Mouse (Mus musculus) midbrain, embryonic 10.5 days (tissue): ENCODE results near the gene Pex19. TPM values are rescaled to one million over a fixed set of nuclear protein-coding genes. Genes with fewer than 3 reads are reported as not detected.

Experiments
- DNase-seq: peaks from one replicate; pipeline ENCODE4 v3.0.0-alpha.2; 2017; ENCODE audit warnings: low spot score
- H3K27ac ChIP-seq: fragments of 300-500 bp; sonication (generic); replicated peaks from 2 replicates; pipeline ENCODE4 v1.5.1; 2016; ENCODE audit warnings: mild to moderate bottlenecking
- H3K27me3 ChIP-seq: fragments of 300-500 bp; sonication (generic); 2 replicates; pipeline ENCODE4 v1.6.1; 2016; ENCODE audit warnings: low read depth, mild to moderate bottlenecking; ENCODE audit not compliant: poor library complexity, severe bottlenecking
- H3K36me3 ChIP-seq: fragments of 300-500 bp; sonication (generic); 2 replicates; pipeline ENCODE4 v1.6.1; 2016; ENCODE audit warnings: mild to moderate bottlenecking, moderate library complexity
- H3K4me1 ChIP-seq: fragments of 300-500 bp; sonication (generic); 2 replicates; pipeline ENCODE4 v1.6.1; 2016
- H3K4me3 ChIP-seq: fragments of 300-500 bp; sonication (generic); 2 replicates; pipeline ENCODE4 v1.5.1; 2016; ENCODE audit warnings: mild to moderate bottlenecking, moderate library complexity
- H3K9me3 ChIP-seq: fragments of 300-500 bp; sonication (generic); replicated peaks from 2 replicates; pipeline ENCODE4 v1.6.1; 2016; ENCODE audit warnings: mild to moderate bottlenecking
- WGBS: fragments of 180-500 bp; shearing (Covaris S2); methylation state at CpG from one replicate; pipeline ENCODE4 v1.1.7; 2016; 5-methylcytosine and 5-hydroxymethylcytosine counted together
- polyA plus RNA-seq: library from polyadenylated mRNA; unstranded; fragments of >200 nt; fragmentation: Nextera tagmentation; extraction: Ambion mirVana; gene quantifications from 2 replicates; pipeline ENCODE4 v1.2.1, GENCODE M21; 2016

The Pex19 gene
- polyA plus RNA-seq, result 166 and 175 TPM in 2 replicates

DNA sequence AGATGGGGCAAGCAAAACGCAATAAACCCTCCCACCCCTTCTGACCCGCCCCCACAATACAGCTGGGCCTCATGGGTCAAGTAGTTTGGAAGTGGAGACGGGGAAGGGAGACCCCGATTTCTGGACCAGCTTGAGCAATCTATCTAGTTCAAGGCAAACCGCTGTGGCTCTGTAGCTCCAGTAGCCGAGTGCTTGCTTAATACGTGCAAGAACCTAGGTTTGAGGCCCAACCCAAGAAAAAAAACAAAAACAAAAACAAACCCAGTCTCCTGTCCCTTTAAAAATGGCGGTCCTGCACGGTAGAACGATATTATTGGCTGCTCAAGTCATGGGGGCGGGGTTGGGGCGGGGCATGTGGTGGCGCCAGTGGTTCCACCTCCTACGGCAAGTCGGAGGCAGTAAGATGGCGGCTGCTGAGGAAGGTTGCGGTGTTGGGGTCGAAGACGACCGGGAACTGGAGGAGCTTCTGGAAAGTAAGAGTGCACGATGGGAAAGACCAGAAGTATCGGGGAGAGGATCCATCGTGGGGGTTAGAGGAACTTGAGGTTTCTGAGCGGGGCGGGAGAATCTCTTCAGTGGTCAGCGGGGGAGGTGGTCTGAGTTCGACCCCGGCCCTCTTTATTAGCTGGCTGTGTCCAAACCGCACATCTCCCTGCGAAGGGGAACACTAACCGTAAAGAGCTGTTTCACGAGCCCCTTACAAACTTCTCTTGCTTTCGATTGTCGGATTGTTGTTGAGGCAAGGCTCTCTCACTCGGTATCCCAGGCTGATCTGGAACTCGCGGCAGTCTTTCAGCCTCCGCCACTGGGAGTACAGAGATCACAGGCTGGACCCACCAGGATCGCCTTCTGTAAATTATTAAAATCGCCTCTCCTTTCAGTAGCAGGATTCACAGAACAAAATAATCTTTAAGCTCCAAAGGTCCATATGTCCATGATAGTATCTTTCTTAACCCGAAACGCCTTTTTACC is at the start of gene Pex19:
Gene Pex19 (plus strand): TSS at position 380 of the 972 bp plus-strand sequence.
- under 1% methylated on average over 42 of the region's 42 CpGs for WGBS
- Histone ChIP-seq H3K36me3 (peaks cover 55% of the 10 kb centered on the region), H3K4me1 (peaks cover 14% of the 10 kb centered on the region), H3K9me3 (no peaks in the 10 kb centered on the region), H3K27me3 (no peaks in the 10 kb centered on the region), H3K4me3 (peak within 1 kb of the TSS; percentile 87), H3K27ac (peak within 1 kb of the TSS; percentile 91)
- DNase-seq, result peak; percentile 92

DNA sequence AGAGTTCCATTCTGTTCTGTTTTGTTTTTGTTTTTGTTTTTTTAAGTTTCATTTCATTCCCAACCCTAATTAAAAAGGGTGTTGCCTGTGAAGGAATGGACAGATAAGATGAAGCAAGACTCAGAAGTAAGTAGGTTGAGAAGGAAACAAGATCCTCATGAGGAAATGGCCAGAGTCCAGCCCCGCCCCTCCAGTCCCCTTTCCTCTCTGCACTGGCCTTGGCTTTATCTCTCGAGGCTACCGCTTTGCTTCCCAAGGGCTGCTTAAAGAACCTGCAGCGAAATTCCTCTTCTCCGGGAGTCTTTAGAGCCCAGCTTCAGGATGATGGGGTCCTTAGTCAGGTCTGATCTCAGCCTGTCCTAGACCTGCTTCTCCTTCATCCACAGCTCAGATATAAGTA is 48.6 kb upstream of the Pex19 start:
- DNase-seq, result no peak
- peaks cover 12% of the 10 kb centered on the region for H3K4me1 ChIP-seq
- no peaks in the 10 kb centered on the region for H3K9me3 ChIP-seq
- no peak overlapping the region for H3K4me3 ChIP-seq
- no peak overlapping the region for H3K27ac ChIP-seq
- WGBS, result 79% methylated on average over 5 of the region's 5 CpGs
- H3K36me3 ChIP-seq, result peaks cover 80% of the 10 kb centered on the region
- H3K27me3 ChIP-seq, result no peaks in the 10 kb centered on the region

DNA sequence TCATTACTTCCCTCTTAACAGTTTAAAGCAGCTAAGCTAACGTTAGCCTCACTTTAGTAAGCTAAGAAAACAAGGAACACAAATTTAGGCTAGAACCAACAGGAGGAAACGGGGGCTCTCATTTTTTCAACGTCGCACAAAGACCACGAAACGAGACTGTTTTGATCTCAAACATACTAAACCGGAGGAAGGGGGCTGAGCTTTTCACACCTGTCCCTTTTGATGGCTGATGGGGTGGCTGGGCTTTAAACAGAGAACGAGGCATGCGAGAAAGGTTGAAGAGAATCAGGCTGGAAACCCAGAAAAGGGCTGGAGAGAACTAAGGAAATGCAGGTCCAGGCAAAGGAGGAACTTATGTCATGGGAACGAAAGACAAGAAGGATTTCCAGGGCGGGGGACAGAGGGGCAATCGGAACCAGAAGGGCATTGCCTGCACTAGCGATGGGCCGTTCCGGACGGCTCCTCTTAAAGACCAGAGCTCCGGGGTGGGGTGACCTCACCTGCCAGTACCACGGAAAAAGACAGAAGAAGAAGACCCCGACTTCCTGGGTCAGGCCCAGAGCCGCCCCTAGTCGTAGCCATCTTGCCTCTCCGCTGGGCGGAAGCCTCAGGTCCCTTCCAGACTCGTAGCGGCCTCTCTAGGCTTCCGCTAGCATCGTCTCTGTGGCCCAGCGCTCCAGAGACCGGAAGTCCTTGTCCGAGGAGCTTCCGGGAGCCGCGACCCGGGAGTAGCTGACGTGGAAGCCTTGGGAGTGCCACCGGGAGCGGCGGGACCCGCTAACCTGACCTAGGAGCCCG is 44.3 kb upstream of the Pex19 start, which contains the start of the genes Copa and Ncstn:
Gene Copa (plus strand): TSS at position 429 of the 798 bp plus-strand sequence.
Gene Ncstn (minus strand): TSS at position 695 of the 798 bp plus-strand sequence.
- Histone ChIP-seq H3K27ac (peak within 1 kb of the TSS; percentile 94), H3K9me3 (no peaks in the 10 kb centered on the region), H3K4me3 (peak within 1 kb of the TSS; percentile 83), H3K27me3 (no peaks in the 10 kb centered on the region), H3K4me1 (peaks cover 30% of the 10 kb centered on the region), H3K36me3 (peaks cover 37% of the 10 kb centered on the region)
- under 1% methylated on average over 40 of the region's 40 CpGs for WGBS
- DNase-seq, result peak; percentile 95

DNA sequence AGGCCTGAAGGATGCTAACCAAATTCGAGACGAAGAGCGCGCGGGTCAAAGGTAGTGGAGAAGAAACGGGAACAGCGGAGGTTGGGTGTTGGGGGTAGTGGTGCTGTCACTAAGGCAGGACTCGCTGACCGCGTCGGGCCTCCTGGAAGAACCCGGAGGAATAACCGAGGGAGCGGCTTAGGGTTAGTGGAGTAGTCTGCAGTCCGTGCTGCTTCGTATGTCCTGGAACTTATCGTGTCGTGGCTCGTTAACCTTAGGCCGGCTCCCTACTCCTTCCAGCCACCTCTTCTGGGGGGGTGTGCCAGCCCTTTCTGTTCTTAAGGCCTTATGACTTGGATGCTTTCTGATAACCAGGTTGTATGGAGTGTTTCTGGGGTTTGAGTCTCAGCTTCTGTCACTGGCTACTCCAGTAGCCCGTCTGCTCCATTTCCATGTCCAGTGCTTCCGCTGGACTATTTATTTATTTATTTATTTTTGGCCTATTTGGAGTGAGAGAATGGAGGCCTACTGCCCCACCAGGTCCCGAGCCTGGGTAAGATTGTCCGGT is 43.6 kb upstream of the Pex19 start:
- peaks cover 31% of the 10 kb centered on the region for H3K36me3 ChIP-seq
- peaks cover 30% of the 10 kb centered on the region for H3K4me1 ChIP-seq
- H3K9me3 ChIP-seq, result no peaks in the 10 kb centered on the region
- peak overlapping the region; percentile 94 for H3K27ac ChIP-seq
- H3K4me3 ChIP-seq, result peak overlapping the region; percentile 83
- 4% methylated on average over 24 of the region's 24 CpGs for WGBS
- no peaks in the 10 kb centered on the region for H3K27me3 ChIP-seq
- no peak for DNase-seq

DNA sequence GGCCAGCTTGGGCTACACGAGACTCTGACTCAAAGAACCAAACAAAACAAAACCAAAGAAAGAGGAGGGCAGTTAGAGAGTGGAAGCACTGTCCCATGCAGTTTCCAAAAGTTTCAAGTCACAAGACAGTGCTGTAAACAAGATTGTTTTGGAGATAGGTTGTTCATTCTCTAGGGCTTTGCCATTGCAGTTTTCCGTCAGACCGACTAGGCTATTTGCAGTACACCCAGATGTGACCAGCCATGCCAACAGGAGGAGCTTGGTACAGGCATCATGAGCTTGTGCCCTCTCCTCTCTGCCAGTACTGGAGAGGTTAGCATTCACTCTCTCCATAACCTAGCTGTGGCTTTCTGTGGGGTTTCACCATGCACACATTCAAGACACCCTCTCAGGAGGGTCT is 33.0 kb upstream of the Pex19 start:
- peaks cover 14% of the 10 kb centered on the region for H3K4me1 ChIP-seq
- H3K36me3 ChIP-seq, result peaks cover 96% of the 10 kb centered on the region
- H3K4me3 ChIP-seq, result no peak overlapping the region
- H3K9me3 ChIP-seq, result no peaks in the 10 kb centered on the region
- H3K27ac ChIP-seq, result no peak overlapping the region
- H3K27me3 ChIP-seq, result no peaks in the 10 kb centered on the region
- WGBS, result 78% methylated on average over 3 of the region's 3 CpGs
- DNase-seq, result no peak

DNA sequence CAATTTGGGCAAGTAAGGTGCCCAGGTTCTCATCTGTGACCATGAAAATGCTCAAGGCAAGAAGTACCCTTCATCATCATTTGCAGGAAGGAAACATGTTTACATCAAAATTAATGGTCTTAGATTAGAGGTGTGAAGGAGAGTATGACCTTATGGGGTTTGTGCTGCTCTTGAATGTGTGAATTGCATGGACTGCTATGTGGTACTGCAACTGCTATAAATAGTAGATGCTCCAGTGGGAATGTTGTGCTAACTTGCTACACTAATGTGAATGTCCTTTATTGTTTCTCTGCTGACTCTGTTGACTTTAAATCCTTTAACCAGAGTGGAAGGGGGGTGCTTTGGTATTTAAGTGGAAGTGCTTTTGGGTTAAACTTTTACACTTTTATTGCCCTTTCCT is 32.3 kb upstream of the Pex19 start:
- Histone ChIP-seq H3K27me3 (no peaks in the 10 kb centered on the region), H3K36me3 (peaks cover 96% of the 10 kb centered on the region), H3K27ac (no peak overlapping the region), H3K4me1 (peaks cover 14% of the 10 kb centered on the region), H3K9me3 (no peaks in the 10 kb centered on the region), H3K4me3 (no peak overlapping the region)
- DNase-seq, result no peak

DNA sequence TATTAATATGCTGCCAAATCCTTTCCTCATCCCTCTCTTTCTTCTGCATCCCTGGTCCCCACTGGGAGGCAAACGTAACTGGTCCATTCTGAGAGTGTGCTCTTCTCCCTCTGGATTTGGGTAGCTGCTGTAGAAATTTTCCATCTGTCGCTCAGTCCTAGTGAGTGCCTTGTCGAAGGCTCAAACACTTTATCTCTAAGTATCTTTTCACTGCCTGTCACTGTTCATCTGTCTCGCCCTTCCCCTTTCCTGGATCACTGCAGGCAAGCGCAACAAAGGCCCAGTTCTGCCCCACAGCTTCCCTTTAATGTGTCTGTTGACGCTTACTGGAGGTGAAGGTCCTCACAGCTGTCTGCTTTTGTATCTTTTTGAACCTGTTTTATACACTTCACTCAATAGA is 31.4 kb upstream of the Pex19 start:
- Histone ChIP-seq H3K27ac (no peak overlapping the region), H3K4me3 (no peak overlapping the region), H3K27me3 (no peaks in the 10 kb centered on the region), H3K9me3 (no peaks in the 10 kb centered on the region), H3K36me3 (peaks cover 96% of the 10 kb centered on the region), H3K4me1 (peaks cover 14% of the 10 kb centered on the region)
- DNase-seq, result peak; percentile 28
- 55% methylated on average over 6 of the region's 6 CpGs for WGBS

DNA sequence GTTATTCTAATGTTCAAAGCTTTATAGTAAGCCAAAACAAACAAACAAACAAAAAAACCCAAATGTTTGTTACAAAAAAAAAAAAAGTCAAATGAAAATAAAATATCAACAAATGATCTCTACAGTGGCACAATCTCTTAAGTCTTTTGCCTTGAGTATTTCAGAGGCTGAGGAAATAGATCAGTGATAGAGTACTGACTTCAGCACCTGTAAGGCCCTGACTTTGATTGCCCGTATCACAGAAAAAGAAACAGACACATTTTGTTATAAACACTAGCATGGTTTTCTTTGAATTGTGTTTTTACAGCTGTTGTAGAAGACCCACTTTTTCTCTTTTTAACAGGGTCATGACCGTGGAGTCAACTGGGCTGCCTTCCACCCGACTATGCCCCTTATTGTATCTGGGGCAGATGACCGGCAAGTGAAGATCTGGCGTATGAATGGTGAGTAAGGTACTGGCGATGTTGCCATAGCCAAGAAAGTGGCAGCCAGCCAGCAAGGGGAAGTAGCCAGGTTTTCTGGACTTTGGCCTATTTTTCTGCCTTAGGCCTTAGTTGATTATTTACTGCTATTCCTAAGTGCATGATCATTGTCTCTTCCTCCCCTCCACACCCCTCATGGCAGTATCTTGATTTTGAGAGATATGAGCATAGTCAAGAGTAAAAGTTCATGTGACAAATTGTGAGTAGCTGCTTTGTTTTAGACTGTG is 27.1 kb upstream of the Pex19 start:
- Histone ChIP-seq H3K9me3 (no peaks in the 10 kb centered on the region), H3K27me3 (no peaks in the 10 kb centered on the region), H3K27ac (no peak overlapping the region), H3K4me3 (no peak overlapping the region), H3K36me3 (peaks cover 97% of the 10 kb centered on the region), H3K4me1 (peaks cover 12% of the 10 kb centered on the region)
- no peak for DNase-seq
- 90% methylated on average over 6 of the region's 6 CpGs for WGBS

DNA sequence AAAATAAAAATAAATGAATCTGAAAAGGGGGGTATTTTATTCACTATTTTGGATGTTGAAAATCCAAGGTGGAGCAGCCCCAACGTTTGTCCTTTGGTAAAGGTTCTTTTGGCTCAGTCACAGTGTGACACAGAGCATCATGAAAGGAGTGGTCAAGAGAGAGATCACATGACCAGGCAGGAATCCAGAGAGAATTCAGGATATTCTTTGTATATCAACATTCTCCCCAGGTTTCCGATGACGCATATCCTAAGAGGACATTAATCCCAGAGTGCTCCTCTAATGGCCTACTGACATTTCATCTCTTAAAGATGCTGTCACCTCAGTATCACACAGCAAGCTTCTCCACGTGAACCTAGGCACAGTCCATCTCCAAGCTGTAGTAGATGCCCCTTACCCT is 22.9 kb upstream of the Pex19 start:
- H3K27ac ChIP-seq, result no peak overlapping the region
- H3K36me3 ChIP-seq, result peaks cover 99% of the 10 kb centered on the region
- DNase-seq, result no peak
- no peaks in the 10 kb centered on the region for H3K4me1 ChIP-seq
- no peaks in the 10 kb centered on the region for H3K9me3 ChIP-seq
- WGBS, result 93% methylated on average over 4 of the region's 4 CpGs
- H3K27me3 ChIP-seq, result no peaks in the 10 kb centered on the region
- no peak overlapping the region for H3K4me3 ChIP-seq

GRCm38 (mm10) chr1:172105101-172105500 is 21.5 kb upstream of the Pex19 start:
- no peaks in the 10 kb centered on the region for H3K9me3 ChIP-seq
- H3K36me3 ChIP-seq, result peaks cover 99% of the 10 kb centered on the region
- no peaks in the 10 kb centered on the region for H3K4me1 ChIP-seq
- H3K4me3 ChIP-seq, result no peak overlapping the region
- 86% methylated on average over 11 of the region's 11 CpGs for WGBS
- H3K27ac ChIP-seq, result no peak overlapping the region
- H3K27me3 ChIP-seq, result no peaks in the 10 kb centered on the region
- no peak for DNase-seq

DNA sequence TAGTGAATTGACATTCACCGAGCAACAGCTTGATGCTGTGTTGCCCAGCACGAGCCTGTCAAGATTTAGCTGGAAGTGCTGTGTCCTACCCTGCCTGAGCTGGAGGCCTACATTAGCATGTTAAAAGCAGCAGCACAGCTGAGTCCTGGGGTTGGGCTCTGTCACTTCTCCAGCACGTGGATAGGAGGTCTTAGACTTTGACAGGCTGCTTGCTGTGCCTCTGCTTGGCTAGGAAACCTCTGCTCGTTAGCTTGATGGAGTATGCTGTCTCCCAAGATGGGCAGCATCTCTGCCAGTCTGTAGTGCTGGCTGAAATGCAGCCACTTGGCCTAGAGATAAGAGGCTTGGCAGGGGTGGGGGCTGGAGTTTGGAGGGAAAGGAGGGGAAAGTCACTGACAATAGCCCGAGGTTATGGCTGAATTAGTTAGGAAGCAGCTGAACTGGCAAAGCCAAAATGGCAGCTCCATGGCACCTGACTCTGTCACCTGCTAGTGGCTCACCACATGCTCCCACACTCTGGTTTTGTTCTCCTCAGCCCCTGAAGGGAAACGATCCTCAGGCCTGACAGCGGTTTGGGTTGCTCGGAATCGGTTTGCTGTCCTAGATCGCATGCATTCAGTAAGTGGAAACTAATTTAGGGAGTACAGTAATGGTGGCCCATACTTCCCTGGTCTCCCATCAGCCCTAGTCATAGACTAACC is 18.6 kb upstream of the Pex19 start:
- Histone ChIP-seq H3K36me3 (peaks cover 99% of the 10 kb centered on the region), H3K27me3 (no peaks in the 10 kb centered on the region), H3K9me3 (no peaks in the 10 kb centered on the region), H3K4me1 (no peaks in the 10 kb centered on the region), H3K4me3 (no peak overlapping the region), H3K27ac (no peak overlapping the region)
- DNase-seq, result no peak
- 78% methylated on average over 10 of the region's 10 CpGs for WGBS
